Mouse (Mus musculus): ENCODE results near the gene Cc2d1b.

The Cc2d1b gene

DNA sequence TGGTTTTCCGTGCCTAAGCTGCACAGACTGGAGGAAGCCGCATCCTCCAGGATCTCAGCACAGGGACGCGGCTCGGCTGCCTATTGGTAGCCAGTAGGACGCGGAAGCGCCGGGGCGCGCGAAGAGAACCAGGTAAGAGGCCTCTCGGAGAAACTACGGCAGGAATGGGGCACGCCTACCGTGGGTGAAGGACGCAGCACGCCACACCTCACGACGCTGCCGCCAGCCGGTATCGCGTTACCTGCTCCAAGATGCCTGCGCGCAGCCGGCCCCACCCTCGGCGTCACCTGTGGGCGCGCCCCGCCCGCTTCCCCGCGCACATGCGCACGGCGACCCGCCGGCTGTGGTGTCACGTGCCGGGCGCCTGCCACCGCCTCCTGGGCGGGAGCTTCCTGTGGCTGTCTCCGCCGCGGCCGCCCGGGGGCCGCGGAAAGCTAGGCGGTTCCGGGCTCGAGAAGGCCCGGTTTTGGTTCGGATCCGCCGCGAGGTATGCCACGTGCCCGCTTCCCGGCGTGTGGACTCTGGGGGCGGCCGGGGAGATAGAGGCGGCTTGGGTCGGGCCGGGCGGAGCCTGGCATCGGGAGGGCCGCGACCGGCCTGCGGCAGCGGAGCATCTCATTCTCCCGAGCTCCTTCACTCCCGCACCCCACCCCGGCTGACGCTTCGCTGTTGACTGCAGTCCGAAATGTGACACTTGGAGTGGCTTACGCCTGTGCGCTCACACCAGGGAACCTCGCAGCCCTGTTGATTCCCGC, at the start of gene Cc2d1b:
Cc2d1b (plus strand) TSS at position 354 of the 755 bp plus-strand sequence.
- in situ Hi-C loops (cut with MboI, MseI) = no loop called here

DNA sequence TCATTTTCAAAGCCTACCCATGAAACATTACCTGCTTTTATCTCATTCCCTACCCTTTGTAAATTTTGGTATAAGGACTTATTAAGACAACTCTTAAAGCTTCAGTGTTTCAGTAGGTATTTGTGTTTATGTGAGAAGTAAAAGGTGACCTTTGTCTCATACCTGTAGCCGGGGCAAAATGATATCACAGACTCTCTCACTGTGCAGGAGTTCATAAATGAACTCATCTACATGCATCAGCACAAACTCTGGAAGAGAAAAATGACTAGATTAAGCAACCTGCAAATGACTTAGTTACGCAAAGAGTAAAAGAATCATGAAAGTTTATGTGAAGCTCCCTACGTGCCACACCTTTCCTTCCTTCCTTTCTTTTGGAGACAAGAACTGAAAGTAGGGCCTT, 47.1 kb upstream of the Cc2d1b start:
- in situ Hi-C loops (cut with MboI, MseI) = loop anchor here (25.0 kb wide), 1 partner anchor 235 kb away; the partner anchor contains the start of gene Coa7

DNA sequence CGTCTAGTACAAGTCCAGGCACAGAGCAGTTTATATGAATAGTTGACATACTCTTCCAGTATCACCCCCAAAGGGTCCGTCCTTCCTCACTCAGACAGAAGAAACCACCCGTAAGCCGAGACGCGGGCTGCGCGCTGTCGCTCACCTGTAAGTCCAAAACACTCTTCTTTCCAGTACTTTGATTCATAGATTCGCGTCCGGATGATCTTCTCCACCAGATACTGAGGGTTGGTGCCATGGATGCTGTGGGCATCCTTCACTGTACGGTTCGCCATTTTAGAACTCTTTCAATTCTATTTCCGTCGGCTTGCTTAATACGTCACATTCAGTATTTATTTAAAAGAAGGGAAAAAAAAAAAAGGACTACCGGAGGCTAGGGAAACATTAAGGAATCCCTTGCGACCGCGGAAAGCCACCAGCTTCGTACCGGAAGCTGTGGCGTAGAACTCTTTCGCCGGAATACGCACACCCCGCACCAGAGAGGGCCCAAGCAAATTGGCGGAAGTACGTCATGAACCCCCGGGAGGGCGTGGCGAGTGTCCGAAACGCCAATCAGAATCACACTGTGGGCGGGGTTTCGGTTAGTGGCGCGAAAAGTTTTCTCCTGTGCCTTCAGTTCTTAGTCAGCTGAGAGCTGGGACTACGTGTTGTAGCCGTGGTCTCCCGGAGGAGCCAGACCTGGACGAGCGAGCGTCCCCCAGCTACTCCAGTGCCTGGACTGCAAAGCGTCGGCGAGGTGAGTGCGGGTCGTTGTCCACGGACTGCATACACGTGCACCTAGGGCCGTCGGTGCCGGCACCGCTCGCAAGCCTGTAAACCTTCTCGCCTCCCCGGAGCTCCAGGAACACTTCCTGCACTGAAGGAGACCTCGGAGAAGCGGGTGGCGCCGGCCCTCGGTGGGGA, 40.6 kb upstream of the Cc2d1b start, which contains the start of the genes Prpf38a and Orc1:
Prpf38a (minus strand) TSS at position 497 of the 903 bp plus-strand sequence.
Orc1 (plus strand) TSS at position 584 of the 903 bp plus-strand sequence.
- in situ Hi-C loops (cut with MboI, MseI) = no loop called here

DNA sequence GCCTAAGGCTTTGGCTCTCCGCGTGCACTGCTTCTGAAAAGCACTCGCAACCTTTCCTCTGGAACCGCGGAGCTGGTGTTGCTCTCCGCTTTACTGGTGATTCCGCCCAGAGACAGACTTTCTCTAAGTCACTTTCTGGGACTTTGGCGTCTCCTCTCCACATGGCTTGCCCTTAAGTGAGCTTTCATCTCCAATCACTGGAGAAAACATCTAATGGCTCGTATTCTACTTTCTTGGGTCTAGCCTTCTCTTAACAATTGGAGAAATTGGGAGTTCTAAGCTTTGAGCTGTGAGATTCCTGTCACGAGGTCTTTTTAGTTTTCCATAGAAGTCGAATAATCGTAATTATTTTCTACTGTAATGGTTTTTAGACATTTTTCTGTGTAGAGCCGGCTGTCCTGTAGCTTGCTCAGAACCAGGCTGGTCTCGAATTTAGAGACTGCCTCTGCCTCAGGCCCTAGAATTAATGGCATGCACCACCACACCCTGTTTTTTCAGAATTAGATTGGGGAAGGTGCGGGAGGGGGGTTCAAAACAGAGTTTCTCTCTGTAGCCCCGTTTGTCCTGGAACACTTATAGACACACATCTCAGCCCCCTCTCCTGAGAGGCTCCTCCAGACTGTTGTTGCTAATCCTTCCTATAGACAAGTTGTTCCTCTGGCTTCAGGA, 39.9 kb upstream of the Cc2d1b start:
- in situ Hi-C loops (cut with MboI, MseI) = no loop called here

DNA sequence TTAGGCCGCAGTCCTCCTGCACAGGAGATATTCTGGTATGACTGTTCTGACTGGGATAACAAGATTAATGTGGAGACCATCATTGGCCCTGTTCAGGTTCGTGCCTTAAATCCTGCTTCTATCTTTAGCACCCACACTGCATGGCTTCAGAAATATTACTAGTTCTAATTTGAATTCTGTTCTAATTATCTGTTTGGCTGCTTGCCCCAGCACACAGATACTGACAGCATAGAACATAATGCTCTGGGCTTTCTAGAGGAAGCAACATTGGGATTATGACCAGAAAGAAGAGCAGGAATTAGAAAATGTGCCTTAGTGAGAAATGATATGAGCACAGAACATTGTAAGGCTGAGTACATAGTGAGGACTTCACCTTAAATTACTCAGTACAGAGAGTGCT, 26.4 kb upstream of the Cc2d1b start:
- in situ Hi-C loops (cut with MboI, MseI) = no loop called here

DNA sequence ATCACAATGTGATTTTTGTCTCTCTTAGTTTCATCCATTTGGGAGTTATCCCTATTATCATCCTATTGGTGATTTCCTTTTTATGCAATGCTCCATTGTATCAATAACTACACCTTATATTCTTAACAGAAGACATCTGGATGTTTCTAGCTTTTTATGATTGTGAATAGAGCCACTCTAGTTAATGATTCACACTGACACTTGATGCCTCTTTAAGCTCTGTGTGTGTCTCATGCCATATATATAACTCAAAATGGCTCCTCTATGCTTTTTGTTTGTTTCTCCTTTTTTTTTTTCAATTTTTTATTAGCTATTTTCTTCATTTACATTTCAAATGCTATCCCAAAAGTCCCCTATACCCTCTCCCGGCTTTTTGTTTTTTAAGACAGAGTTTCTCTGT, 24.0 kb upstream of the Cc2d1b start:
- in situ Hi-C loops (cut with MboI, MseI) = no loop called here

DNA sequence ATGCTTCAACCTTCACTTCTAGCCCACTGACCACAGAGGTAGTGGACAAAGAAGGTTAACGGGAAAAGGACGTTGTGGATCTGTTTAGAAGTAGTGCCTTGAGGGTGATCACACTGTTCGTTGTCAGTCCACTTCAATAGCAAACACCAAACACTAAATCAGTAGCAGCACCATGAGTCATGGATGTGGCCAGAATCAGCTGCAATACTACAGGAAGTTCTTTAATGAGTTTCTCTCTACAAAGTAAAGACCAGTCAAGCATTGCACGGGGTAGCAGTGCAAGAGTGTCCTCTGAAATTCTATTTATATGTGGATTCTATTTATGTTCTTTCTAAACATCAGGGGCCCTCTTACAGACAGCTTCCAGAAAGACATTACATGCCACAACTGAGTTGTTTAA, 21.4 kb upstream of the Cc2d1b start:
- in situ Hi-C loops (cut with MboI, MseI) = no loop called here

DNA sequence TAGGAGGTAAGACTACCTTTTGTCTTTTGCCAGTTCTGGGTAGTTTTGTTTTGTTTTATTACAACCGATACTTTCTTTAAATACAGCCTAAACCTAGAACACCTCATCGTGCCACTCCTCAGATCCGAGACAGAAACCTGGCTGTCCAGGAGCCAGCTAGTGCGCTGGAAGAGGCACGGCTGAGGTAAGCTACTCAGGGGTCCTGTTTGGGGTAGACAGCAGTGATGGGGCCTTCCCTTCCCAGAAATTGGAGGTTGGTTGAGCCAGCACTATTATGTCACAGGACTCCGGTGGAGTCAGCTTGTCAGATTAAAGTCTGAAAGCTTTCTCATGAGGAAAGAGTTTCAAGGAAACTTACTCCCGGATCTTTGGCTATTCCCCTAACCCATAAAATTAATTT, 17.9 kb upstream of the Cc2d1b start:
- in situ Hi-C loops (cut with MboI, MseI) = loop anchor here (10.0 kb wide), 1 partner anchor 723 kb away; no protein-coding TSS in a partner anchor

DNA sequence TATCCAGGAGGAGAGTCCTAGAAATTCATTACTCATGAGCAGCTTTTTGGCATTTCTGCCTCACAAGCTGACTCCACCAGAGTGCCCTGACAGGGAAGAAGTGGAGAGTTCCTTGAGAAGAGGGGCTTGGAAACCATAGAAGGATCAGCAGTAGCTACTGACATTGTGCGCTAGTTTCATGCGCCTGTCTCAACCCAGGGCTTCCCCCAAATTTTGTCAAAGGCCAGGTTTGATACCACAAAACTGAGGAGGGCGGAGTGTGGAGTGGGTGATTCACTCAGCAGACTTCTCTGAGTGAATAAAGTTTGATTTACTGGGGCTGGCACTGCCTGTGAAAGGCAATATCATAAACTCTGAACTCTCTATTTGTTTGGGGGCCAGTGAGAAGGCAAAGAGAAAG, 11.1 kb upstream of the Cc2d1b start:
- in situ Hi-C loops (cut with MboI, MseI) = loop anchor here (10.0 kb wide), 1 partner anchor 716 kb away; no protein-coding TSS in a partner anchor

DNA sequence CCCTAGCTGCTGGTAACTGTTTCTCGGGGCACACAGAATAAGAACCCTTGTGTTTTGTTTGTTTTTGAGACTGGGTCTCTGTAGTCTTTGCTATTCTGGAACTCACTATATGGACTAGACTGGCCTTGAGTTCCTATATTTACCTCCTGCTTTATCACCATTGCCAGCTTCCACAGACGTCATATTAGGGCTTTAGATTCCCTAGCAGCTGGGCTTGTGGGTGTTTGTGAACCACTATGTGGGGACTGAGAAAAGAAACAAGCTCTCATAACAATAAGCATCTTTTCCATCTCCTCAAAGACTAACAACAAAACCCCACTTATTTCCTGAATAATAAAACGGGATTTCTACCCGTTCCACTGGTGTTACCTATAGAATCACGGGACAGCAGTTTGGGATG, 8.8 kb upstream of the Cc2d1b start:
- in situ Hi-C loops (cut with MboI, MseI) = no loop called here

DNA sequence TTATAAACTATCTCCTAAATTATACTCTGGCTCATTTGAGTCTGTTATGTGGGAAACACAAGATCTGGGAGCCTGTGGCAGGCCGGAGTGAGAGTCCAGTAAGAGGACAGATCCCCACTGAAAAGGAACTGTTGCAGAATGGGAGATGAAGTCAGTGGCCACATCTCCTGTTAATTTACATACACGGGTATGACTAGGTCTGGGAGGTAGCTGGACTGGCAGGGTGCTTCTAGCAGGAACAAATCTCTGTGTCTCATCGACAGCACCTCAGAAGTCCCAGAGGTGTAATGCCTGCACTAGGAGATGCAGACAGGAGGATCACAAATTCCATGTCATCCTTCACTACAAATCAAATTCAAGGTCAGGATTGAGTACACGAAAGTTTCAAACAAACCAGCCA, 1.2 kb upstream of the Cc2d1b start:
- in situ Hi-C loops (cut with MboI, MseI) = no loop called here

DNA sequence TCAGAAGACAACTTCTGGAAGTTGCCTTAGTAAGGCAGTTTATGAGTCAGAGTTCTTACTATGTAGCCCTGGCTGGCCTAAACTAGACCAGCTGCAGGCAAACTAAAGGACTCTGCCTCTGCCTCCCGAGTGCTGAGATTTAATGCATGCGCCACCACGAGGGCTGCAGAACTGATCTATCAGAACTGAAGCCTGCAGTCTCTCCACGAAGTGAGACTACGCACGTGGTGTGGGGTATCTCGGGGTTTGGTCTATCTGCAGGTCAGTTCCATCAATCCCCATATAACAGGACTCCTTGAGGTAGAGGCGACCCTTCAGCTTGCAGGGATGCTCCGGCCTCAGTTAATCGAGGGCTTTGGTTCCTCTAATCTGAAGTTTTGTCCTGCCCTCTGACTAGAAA, 575 bp upstream of the Cc2d1b start:
- in situ Hi-C loops (cut with MboI, MseI) = no loop called here

DNA sequence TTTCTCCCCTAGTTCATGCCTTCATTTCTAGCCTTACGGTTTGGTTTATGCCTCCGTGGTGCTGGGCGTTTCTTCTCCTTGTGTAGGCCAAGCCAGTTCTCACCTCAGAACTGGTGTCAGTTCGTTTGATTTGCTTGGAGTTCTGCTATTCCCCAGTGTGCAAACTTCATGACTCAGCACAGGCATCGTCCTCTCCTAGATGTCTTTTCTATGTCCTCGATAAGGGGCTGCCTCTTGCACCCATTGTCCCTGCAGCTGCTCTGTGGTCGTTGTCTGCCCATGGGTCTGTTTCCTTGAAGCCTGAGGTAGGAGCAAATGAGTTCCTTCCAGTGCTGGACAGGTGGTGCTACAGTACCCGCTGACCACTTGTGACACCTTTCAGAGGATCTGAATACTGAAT, 796 bp downstream of the Cc2d1b start:
- in situ Hi-C loops (cut with MboI, MseI) = no loop called here

DNA sequence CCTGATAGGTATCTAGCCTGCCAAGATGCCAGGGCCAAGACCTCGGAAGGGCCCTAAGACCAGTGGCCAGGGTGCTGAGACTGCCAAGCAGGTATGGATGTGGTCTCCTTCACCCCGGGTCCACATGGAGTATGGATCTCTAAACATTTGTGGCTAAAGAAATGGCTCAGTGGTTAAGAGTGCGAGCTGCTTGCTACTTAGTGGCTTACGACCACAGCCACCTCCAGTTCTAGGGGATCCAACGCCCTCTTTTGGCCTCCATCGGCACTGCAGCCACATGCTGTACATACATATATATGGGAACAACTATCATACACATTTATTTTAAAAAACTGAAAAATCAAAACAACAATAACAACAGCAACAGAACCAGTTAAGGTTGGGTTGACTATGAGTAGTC, 1.8 kb downstream of the Cc2d1b start:
- in situ Hi-C loops (cut with MboI, MseI) = no loop called here

DNA sequence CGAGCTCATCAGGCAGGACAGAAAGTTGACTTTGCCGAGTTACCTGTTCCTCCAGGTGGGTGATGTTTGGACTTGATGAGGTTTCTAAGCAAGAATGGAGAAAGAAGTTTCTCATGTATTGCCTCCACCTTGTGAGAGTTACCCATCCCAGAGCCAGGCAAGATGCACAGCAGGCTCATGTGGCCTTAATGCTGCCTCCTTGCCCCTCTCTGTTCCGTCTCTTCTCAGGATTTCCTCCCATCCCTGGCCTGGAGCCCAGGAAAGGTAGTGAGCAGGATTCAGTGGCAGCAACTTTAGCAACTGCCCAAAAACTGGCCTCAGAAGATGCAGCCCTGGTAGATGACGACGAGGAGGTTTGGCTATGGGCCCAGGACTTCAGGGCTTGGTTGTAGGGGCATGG, 7.3 kb downstream of the Cc2d1b start:
- in situ Hi-C loops (cut with MboI, MseI) = no loop called here

DNA sequence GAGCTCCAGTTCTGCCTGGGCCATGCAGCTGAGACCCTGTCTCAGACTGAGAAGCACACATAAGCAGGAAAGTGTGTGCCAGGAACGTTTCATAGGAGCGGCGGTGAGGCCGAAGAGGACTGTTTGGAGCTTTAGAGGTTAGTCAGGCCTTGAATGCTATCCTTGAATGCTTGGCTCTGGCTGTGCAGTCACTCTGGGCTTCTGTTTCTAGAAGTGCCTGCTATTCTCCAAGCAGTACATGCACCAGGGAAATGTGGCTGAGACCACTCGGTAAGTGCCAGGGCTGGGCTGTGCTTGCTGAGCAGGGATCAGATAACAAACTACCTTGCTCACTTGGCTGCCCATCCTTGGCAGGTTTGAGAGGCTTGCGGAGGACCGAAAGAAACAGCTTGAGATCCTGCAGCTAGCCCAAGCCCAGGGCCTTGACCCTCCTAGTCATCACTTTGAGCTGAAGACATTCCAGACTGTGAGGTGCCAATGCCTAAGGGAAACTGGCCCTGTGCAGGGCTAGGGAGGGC, 9.7 kb downstream of the Cc2d1b start:
- in situ Hi-C loops (cut with MboI, MseI) = no loop called here

DNA sequence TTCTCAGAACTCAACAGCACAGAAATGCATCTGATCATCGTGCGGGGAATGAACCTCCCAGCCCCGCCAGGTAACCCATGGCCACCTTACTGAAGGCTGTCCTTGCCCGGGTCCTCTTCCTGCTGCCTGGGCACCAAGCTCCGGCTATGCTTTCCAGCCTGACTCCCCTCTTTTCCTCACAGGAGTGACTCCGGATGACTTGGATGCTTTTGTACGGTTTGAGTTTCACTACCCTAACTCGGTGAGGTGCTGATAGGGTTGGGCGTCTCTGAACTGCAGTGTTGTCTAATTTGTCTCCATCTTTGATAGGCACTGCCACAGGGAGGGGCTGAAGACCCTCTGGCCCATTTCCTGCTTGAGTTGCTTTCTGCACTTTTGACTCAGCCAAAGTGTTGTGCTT, 10.4 kb downstream of the Cc2d1b start:
- in situ Hi-C loops (cut with MboI, MseI) = no loop called here

DNA sequence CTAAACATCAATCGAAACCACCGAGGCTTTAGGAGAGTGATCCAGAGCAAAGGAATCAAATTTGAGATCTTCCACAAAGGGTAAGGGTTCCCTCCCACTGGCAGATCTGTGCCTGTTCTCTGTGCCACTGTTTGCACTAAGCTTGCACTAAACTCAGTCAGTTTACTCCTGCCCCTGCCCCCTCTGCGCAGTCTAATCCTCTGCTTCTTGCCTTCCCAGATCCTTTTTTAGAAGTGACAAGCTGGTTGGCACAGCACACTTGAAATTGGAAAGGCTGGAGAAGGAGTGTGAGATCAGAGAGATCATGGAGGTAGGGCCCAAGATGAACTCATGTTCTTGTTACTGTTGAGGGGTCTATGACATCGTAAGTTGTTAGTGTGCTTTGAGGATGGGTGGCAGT, 11.9 kb downstream of the Cc2d1b start:
- in situ Hi-C loops (cut with MboI, MseI) = no loop called here

DNA sequence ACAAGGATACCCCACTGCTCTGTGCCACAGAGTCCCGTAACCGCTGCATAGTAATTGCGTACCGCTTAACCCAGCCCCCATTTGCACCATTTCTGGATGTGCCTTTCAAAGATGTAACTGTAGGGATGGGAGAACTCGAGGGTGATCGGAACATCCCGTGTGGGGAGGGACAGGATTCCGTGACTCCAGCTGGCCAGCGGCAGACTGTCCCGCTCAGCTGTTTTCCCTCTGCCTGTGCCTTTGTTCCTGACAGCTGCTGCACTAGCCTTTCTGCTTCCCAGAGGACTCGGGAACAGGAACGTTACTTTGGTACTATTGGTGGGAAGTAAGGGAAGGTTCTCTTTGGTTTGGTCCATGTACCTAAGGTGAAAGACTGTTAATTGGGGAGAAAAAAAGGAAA, 14.0 kb downstream of the Cc2d1b start:
- in situ Hi-C loops (cut with MboI, MseI) = no loop called here

DNA sequence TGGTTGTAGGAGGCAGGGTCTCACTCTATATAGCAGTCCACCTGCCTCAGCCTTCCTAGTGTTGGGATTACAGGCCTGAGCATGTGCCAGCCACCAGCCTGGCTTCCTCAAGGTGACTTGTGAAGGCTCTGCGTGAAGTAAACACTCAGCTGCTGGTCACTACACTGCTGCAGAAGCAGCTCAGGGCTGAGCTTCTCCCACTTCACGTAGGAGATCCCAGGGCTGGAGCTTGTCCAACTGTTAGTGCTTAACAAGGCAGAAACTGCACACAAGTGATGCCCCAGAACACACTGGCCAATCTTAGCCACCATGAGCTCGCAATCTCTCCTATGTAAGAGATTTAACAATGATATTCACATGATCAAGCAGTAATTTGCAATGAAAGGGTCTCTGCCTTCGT, 15.0 kb downstream of the Cc2d1b start:
- in situ Hi-C loops (cut with MboI, MseI) = no loop called here

DNA sequence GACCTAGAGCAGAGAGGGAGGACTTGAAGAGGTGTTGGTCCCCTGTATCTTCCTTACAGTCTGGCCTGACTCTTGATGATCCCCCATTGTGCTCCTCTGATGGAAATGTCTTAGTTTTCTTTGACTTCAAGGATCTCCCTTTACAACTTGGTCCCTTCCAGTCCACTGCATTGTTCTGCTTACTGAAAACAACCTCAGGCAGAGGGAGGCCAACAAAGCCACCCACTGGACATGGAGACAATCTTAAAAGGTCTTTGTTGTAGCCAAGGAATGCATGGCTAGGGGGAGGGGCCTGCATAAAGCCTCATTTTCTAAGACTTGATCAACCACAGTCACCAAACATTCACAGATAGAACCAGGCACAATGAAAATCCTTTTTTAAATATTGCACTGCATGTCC, 15.4 kb downstream of the Cc2d1b start:
- in situ Hi-C loops (cut with MboI, MseI) = no loop called here

DNA sequence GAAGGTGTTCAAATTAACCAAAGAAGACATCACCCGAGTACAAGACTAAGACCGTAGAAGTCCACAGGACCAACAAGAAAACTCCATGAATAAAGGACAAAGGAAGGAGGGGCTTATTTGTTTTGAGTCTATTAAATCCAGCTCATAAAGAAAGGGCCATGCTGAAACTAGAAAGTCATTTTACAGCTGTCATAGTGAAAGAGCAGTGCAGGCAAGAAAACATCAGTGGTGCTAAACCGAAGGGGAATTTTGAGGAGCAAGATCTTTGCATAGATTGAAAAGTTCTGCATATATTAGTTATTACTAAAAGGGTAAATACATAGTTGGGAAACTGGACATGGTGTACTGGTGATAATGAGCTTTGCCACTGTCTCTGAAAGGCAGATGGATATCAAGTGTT, 18.0 kb downstream of the Cc2d1b start:
- in situ Hi-C loops (cut with MboI, MseI) = no loop called here

Measured in T-helper 2 cell (primary cell).